Mouse (Mus musculus): ENCODE results near the gene Rpl3.
A peak's percentile ranks its signal among the peaks of the same experiment; 100 is the strongest.

The Rpl3 gene

GRCm38 (mm10) chr15:80065414-80065813 is 26.3 kb downstream of the Rpl3 start:
- DNase-seq (ENCODE audit: low spot score): no peak

GRCm38 (mm10) chr15:80064965-80065364 is 26.7 kb downstream of the Rpl3 start:
- no peak for DNase-seq (ENCODE audit: low spot score)

- DNase-seq (ENCODE audit: low spot score): no peak
Observed at GRCm38 (mm10) chr15:80062821-80063220, 28.8 kb downstream of the Rpl3 start.

GRCm38 (mm10) chr15:80062339-80062738 is 29.3 kb downstream of the Rpl3 start:
- DNase-seq (ENCODE audit: low spot score): no peak

GRCm38 (mm10) chr15:80061071-80061550 is 30.6 kb downstream of the Rpl3 start:
- no peak for DNase-seq (ENCODE audit: low spot score)

GRCm38 (mm10) chr15:80060356-80061070 is 31.2 kb downstream of the Rpl3 start:
- DNase-seq (ENCODE audit: low spot score): no peak

GRCm38 (mm10) chr15:80059606-80060005 is 32.1 kb downstream of the Rpl3 start:
- no peak for DNase-seq (ENCODE audit: low spot score)

GRCm38 (mm10) chr15:80058151-80058550 is 33.5 kb downstream of the Rpl3 start:
- DNase-seq (ENCODE audit: low spot score): no peak

GRCm38 (mm10) chr15:80054034-80054710 is 37.5 kb downstream of the Rpl3 start:
- DNase-seq (ENCODE audit: low spot score): peak; percentile 51

- DNase-seq (ENCODE audit: low spot score): no peak
Observed at GRCm38 (mm10) chr15:80053381-80054033, 38.2 kb downstream of the Rpl3 start.

GRCm38 (mm10) chr15:80051782-80052181 is 39.9 kb downstream of the Rpl3 start:
- DNase-seq (ENCODE audit: low spot score): no peak

- DNase-seq (ENCODE audit: low spot score): no peak
Observed at GRCm38 (mm10) chr15:80051092-80051761, 40.4 kb downstream of the Rpl3 start.

GRCm38 (mm10) chr15:80050093-80050492 is 41.6 kb downstream of the Rpl3 start:
- no peak for DNase-seq (ENCODE audit: low spot score)

GRCm38 (mm10) chr15:80047973-80048372 is 43.7 kb downstream of the Rpl3 start:
- DNase-seq (ENCODE audit: low spot score): no peak

- no peak for DNase-seq (ENCODE audit: low spot score)
Observed at GRCm38 (mm10) chr15:80047242-80047641, 44.4 kb downstream of the Rpl3 start.

- no peak for DNase-seq (ENCODE audit: low spot score)
Observed at GRCm38 (mm10) chr15:80045749-80046148, 45.9 kb downstream of the Rpl3 start.

- no peak for DNase-seq (ENCODE audit: low spot score)
Observed at GRCm38 (mm10) chr15:80044249-80044648, 47.4 kb downstream of the Rpl3 start.

- no peak for DNase-seq (ENCODE audit: low spot score)
Observed at GRCm38 (mm10) chr15:80042152-80042551, 49.5 kb downstream of the Rpl3 start.

- no peak for DNase-seq (ENCODE audit: low spot score)
Observed at GRCm38 (mm10) chr15:80038110-80038391, 53.6 kb downstream of the Rpl3 start.

- no peak for DNase-seq (ENCODE audit: low spot score)
Observed at GRCm38 (mm10) chr15:80037255-80038109, 54.2 kb downstream of the Rpl3 start.

GRCm38 (mm10) chr15:80035341-80035885 is 56.3 kb downstream of the Rpl3 start:
- no peak for DNase-seq (ENCODE audit: low spot score)

Measured in ovary, postnatal 36 days (tissue).